ENCODE assay signal across 8 mouse cellular contexts in the genomic region with DNA sequence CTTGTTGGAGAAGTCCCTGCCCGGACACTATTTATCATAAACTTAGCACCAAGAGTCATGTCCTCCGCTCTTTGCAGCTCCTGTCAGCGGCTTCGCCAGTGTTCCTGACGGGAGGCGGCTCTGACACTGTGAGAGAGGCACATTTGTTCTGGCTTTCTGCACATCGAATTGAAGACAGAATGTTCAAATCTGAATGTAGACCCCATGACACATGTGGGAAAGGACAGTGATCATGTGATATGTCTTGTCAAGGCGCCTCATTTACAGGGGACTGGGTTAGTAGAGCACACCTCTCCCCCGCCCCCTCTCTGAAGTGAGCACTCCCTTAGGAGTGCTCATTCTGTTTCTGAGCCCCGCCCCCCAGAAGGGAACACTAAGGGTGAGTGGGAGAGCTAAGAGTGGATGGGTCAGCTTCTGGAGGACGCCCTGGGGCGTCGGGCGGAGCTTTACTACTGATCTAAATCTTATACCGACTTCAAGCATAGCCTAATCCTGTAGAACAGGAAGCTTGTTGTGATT. TPM values are rescaled to one million over a fixed set of nuclear protein-coding genes. Genes with fewer than 3 reads are reported as not detected.
DNase-seq lines count a peak whose midpoint lies in the region; ATAC-seq lines count a peak whose summit lies in the region.

No protein-coding gene starts in this region.

- no peaks in the 10 kb centered on the region for H3K27me3 ChIP-seq in liver, embryonic 12.5 days (replicated peaks)
- no peaks in the 10 kb centered on the region for H3K27me3 ChIP-seq in midbrain, embryonic 16.5 days (ENCODE audit: control insufficient read depth, insufficient read depth, low read depth, low read length)

- no peak overlapping the region; the same call in 1 of the 2 replicates for H3K27ac ChIP-seq in liver, embryonic 12.5 days
- H3K27ac ChIP-seq in midbrain, embryonic 16.5 days (ENCODE audit: low read length) = peak overlapping the region; percentile 51; the same call in 1 of the 2 replicates

- peaks cover 18% of the 10 kb centered on the region for H3K36me3 ChIP-seq in liver, embryonic 12.5 days
- H3K36me3 ChIP-seq in midbrain, embryonic 16.5 days (ENCODE audit: control insufficient read depth, insufficient read depth, low read length) = no peaks in the 10 kb centered on the region

- H3K9me3 ChIP-seq in liver, embryonic 12.5 days (replicated peaks) = no peaks in the 10 kb centered on the region
- H3K9me3 ChIP-seq in midbrain, embryonic 16.5 days (replicated peaks; ENCODE audit: control insufficient read depth, low read length, poor library complexity, severe bottlenecking) = no peaks in the 10 kb centered on the region

- 0 out of 2 replicates have a peak, but pooled peaks have one; percentile 4 for ATAC-seq in granulocyte monocyte progenitor cell, adult 5-6 weeks (replicated peaks; ENCODE audit: poor library complexity, severe bottlenecking)
- peak; percentile 25; the same call in 1 of the 2 replicates for ATAC-seq in liver, embryonic 12.5 days
- ATAC-seq in midbrain, embryonic 16.5 days = peak; percentile 44; the same call in 1 of the 2 replicates

- peak; percentile 58 to 61 for DNase-seq in cerebellum, postnatal 10 days
- DNase-seq in cerebellum, postnatal 36 days = no peak
- peak; percentile 32 for DNase-seq in CD4-positive helper T cell, adult 2 months (ENCODE audit: low read depth, low spot score)
- no peak for DNase-seq in gastrocnemius, postnatal 25 days
- DNase-seq in right cerebral cortex, postnatal 25 days = no peak

- no peak overlapping the region for H3K4me3 ChIP-seq in liver, embryonic 12.5 days
- peak overlapping the region; percentile 20 for H3K4me3 ChIP-seq in midbrain, embryonic 16.5 days (ENCODE audit: low read depth, low read length)

- peaks cover 23% of the 10 kb centered on the region for H3K4me1 ChIP-seq in liver, embryonic 12.5 days
- H3K4me1 ChIP-seq in midbrain, embryonic 16.5 days (ENCODE audit: control insufficient read depth, insufficient read depth, low read length) = peaks cover 31% of the 10 kb centered on the region

- 19% methylated on average over 15 of the region's 15 CpGs for WGBS in liver, embryonic 12.5 days (ENCODE audit: insufficient replicate concordance)
- WGBS in midbrain, embryonic 16.5 days = 5% methylated on average over 15 of the region's 15 CpGs

- H3K9ac ChIP-seq in liver, embryonic 12.5 days = no peak overlapping the region
- H3K9ac ChIP-seq in midbrain, embryonic 16.5 days (ENCODE audit: low read depth, low read length) = peak overlapping the region; percentile 47; the same call in 1 of the 2 replicates

- peak overlapping the region; percentile 18 for H3K4me2 ChIP-seq in liver, embryonic 12.5 days
- H3K4me2 ChIP-seq in midbrain, embryonic 16.5 days (ENCODE audit: low read length) = peak overlapping the region; percentile 46

RNA-seq across cellular contexts. Expression of a gene that starts 48.9 kb away (rescaled TPM):
- total RNA-seq in granulocyte monocyte progenitor cell, adult 5-6 weeks (2014; fragmentation: Nextera tagmentation) = 32.0 and 34.6 TPM in 2 replicates
- 16.3 and 19.0 TPM in 2 replicates for total RNA-seq in granulocyte monocyte progenitor cell, adult 5-6 weeks (2017)
- polyA plus RNA-seq in liver, embryonic 12.5 days (2016; fragmentation: Nextera tagmentation; extraction: Ambion mirVana) = 8.6 and 9.6 TPM in 2 replicates
- 6.4 and 6.5 TPM in 2 replicates for polyA plus RNA-seq in midbrain, embryonic 16.5 days (2015; fragmentation: Nextera tagmentation; extraction: Ambion mirVana)
- 10 to 100 TPM; 13.5 to 16.6 TPM for total RNA-seq in gastrocnemius, postnatal 25 days (2021)

Comparison
In these comparisons a context has a peak if more than half of its experiments do, and no peak if none do; other contexts are left out.
1. DNase-seq: peak in cerebellum, postnatal 10 days (2 of 2) and CD4-positive helper T cell, adult 2 months (single experiment); none in cerebellum, postnatal 36 days (0 of 2), gastrocnemius, postnatal 25 days (single experiment) and right cerebral cortex, postnatal 25 days (single experiment).
2. Peak in every context shown above with its lines, with median percentiles within 50 percentile points of each other: ATAC-seq.